Comparison of ENCODE assay signal across 8 mouse cellular contexts in the genomic region with DNA sequence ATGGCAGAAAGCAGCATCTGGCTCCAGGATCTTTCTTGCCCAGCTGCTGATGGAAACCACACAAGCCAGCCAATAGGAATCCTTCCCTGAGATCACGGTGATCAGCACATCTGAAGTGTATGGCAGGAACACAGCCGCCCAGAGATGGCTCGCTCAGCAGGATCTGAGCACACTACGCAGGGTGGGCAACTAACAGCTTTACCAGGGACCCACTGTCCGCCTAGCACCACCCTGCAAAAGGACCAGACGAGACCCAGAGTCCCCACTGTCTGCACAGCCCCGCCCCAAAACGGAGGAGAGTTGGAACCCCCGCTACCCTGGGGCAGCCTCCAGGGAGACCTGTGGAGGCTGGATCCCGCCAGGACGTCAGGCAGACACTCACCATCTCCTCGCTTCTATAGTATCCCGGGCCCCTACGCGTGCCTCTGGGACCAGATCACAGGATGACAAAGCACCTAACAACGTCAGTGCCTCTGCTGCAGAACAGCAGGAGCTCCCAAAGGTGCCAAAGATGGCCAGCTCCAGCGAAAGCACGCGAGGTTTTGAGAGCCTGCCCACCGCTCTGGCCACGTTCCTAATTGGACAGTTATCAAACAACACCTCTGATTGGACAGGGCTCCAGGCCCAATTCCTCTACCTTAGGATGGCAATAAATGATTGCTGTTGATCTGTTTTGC. TPM values are rescaled to one million over a fixed set of nuclear protein-coding genes. Genes with fewer than 3 reads are reported as not detected.
A peak's percentile ranks its signal among the peaks of the same experiment; 100 is the strongest.
DNase-seq lines count a peak whose midpoint lies in the region; ATAC-seq and TF ChIP-seq lines count a peak whose summit lies in the region.

A gene (minus strand): TSS at position 526 of the 677 bp plus-strand sequence.

- DNase-seq in ES-E14 (ENCODE audit: low read depth, low spot score): peak; percentile 73
- DNase-seq in left cerebral cortex, adult 8-10 months (ENCODE audit: low spot score in 2 of 2): peak; percentile 45 to 78
- no peak for DNase-seq in gastrocnemius, postnatal 25 days

- peak within 1 kb of the TSS; percentile 11 for H3K27ac ChIP-seq in ES-E14 (ENCODE audit: insufficient read depth, low read depth, low read length, poor library complexity, severe bottlenecking)
- H3K27ac ChIP-seq in brown adipose tissue, adult 24 weeks (replicated peaks; ENCODE audit: low read depth, low read length): no peak within 1 kb of the TSS
- peak within 1 kb of the TSS; percentile 94 for H3K27ac ChIP-seq in hindbrain, embryonic 15.5 days (replicated peaks)
- 0 out of 2 replicates have a peak within 1 kb of the TSS, but pooled peaks have one; percentile 4 for H3K27ac ChIP-seq in stomach, embryonic 14.5 days (ENCODE audit: low read length)

- in situ Hi-C loops in ES-E14 (cut with MboI; ENCODE audit: low sequenced_read_pairs in 2 of 2, unreplicated experiment in 2 of 2): no loop called here

- H3K4me1 ChIP-seq in ES-E14 (ENCODE audit: control insufficient read depth in 2 of 2, insufficient read depth in 2 of 2, low read length in 2 of 2, poor library complexity in 1 of 2): 0 out of 4 replicates have a peak, but pooled peaks cover 0 to 2% of the 10 kb centered on the region in 2 experiments
- 0 out of 2 replicates have a peak, but pooled peaks cover 2% of the 10 kb centered on the region for H3K4me1 ChIP-seq in brown adipose tissue, adult 24 weeks (ENCODE audit: control insufficient read depth, insufficient read depth, insufficient read length, low read length)
- peaks cover 27% of the 10 kb centered on the region for H3K4me1 ChIP-seq in hindbrain, embryonic 15.5 days (replicated peaks)
- no peaks in the 10 kb centered on the region for H3K4me1 ChIP-seq in stomach, embryonic 14.5 days (ENCODE audit: control insufficient read depth, insufficient read depth, low read length)

- peak within 1 kb of the TSS; percentile 86 for H3K9ac ChIP-seq in ES-E14 (ENCODE audit: insufficient read depth, low read depth, low read length, poor library complexity, severe bottlenecking)
- peak within 1 kb of the TSS; percentile 67 for H3K9ac ChIP-seq in hindbrain, embryonic 15.5 days
- H3K9ac ChIP-seq in stomach, embryonic 14.5 days (replicated peaks; ENCODE audit: low read depth, low read length): peak within 1 kb of the TSS; percentile 30; the same call in 1 of the 2 replicates

- peak within 1 kb of the TSS; percentile 59 for H3K4me2 ChIP-seq in hindbrain, embryonic 15.5 days
- peak within 1 kb of the TSS; percentile 74 for H3K4me2 ChIP-seq in stomach, embryonic 14.5 days (replicated peaks; ENCODE audit: low read depth, low read length)

- H3K9me3 ChIP-seq in ES-E14 (ENCODE audit: control insufficient read depth, insufficient read depth, low read depth, low read length): no peaks in the 10 kb centered on the region
- no peaks in the 10 kb centered on the region for H3K9me3 ChIP-seq in hindbrain, embryonic 15.5 days
- H3K9me3 ChIP-seq in stomach, embryonic 14.5 days (ENCODE audit: control insufficient read depth, low read depth, low read length): no peaks in the 10 kb centered on the region

- WGBS in hindbrain, embryonic 15.5 days: 3% methylated on average over 21 of the region's 21 CpGs
- WGBS in stomach, embryonic 14.5 days: 1% methylated on average over 21 of the region's 21 CpGs

- peaks cover 4% of the 10 kb centered on the region for H3K36me3 ChIP-seq in ES-E14 (ENCODE audit: control insufficient read depth, insufficient read depth, low read length, poor library complexity, severe bottlenecking)
- peaks cover 9% of the 10 kb centered on the region for H3K36me3 ChIP-seq in hindbrain, embryonic 15.5 days
- H3K36me3 ChIP-seq in stomach, embryonic 14.5 days (ENCODE audit: control insufficient read depth, insufficient read depth, low read length): no peaks in the 10 kb centered on the region

- H3K4me3 ChIP-seq in ES-E14 (ENCODE audit: insufficient read depth in 1 of 2, low read depth in 1 of 2, low read length in 2 of 2, poor library complexity in 1 of 2, severe bottlenecking in 1 of 2): peak within 1 kb of the TSS; percentile 88 to 91
- peak within 1 kb of the TSS; percentile 31 for H3K4me3 ChIP-seq in brown adipose tissue, adult 24 weeks (ENCODE audit: insufficient read depth, low read depth, low read length)
- peak within 1 kb of the TSS; percentile 67 for H3K4me3 ChIP-seq in hindbrain, embryonic 15.5 days
- peak within 1 kb of the TSS; percentile 37 for H3K4me3 ChIP-seq in stomach, embryonic 14.5 days (ENCODE audit: low read depth, low read length)

- ATAC-seq in erythroid progenitor cell, adult 5-6 weeks (replicated peaks; ENCODE audit: low FRiP score, poor library complexity, severe bottlenecking): peak; percentile 57; the same call in 1 of the 2 replicates
- peak; percentile 93 for ATAC-seq in hindbrain, embryonic 15.5 days (ENCODE audit: low FRiP score, low read depth)
- ATAC-seq in megakaryocyte progenitor cell, adult 5-6 weeks (replicated peaks; ENCODE audit: poor library complexity): peak; percentile 95
- ATAC-seq in stomach, embryonic 14.5 days (ENCODE audit: insufficient number of reproducible peaks, insufficient read depth, low FRiP score, low read depth): peak; percentile 63; the same call in 1 of the 2 replicates

- 0 out of 2 replicates have a peak, but pooled peaks cover 3% of the 10 kb centered on the region for H3K27me3 ChIP-seq in hindbrain, embryonic 15.5 days
- no peaks in the 10 kb centered on the region for H3K27me3 ChIP-seq in stomach, embryonic 14.5 days (ENCODE audit: control insufficient read depth, insufficient read depth, low read length)

TF ChIP-seq in ES-E14, 5 proteins besides CTCF, POLR2A, EP300 and RAD21:
- TF ChIP-seq ZNF384 (IDR thresholded peaks at IDR 0.05; ENCODE audit: low read depth, low read length): no peak
- no peak for TF ChIP-seq MAFK (IDR thresholded peaks at IDR 0.05; ENCODE audit: insufficient read depth, low read depth, low read length)
- TF ChIP-seq ZC3H11A (IDR thresholded peaks at IDR 0.05; ENCODE audit: borderline replicate concordance, low read depth, low read length): no peak
- peak; percentile 82 for TF ChIP-seq CHD2 (IDR thresholded peaks at IDR 0.05; ENCODE audit: low read depth, low read length)
- 0 out of 2 replicates have a peak, but pooled peaks have one; percentile 37 for TF ChIP-seq HCFC1 (IDR thresholded peaks at IDR 0.05; ENCODE audit: borderline replicate concordance, insufficient read depth, low read length)

RNA-seq across cellular contexts. Expression of the gene that starts here (rescaled TPM):
- 12.0 and 13.6 TPM in 2 replicates for total RNA-seq in ES-E14 (2012; rRNA removed)
- not detected in 2 replicates for polyA plus RNA-seq in brown adipose tissue, adult 24 weeks (2012; ENCODE audit: insufficient read depth, insufficient read length, missing spikeins)
- 0.36 TPM in 1 of 2 replicates, not detected in the other for total RNA-seq in erythroid progenitor cell, adult 5-6 weeks (2015; ENCODE audit: low replicate concordance)
- total RNA-seq in erythroid progenitor cell, adult 5-6 weeks (2017; ENCODE audit: low replicate concordance): not detected in 2 replicates
- 27.1 and 28.3 TPM in 2 replicates for polyA plus RNA-seq in hindbrain, embryonic 15.5 days (2015; fragmentation: Nextera tagmentation; extraction: Ambion mirVana)
- 10 to 100 TPM; 29.5 to 33.1 (median 29.7) TPM for total RNA-seq in left cerebral cortex, adult 8-10 months (2022)
- total RNA-seq in megakaryocyte progenitor cell, adult 5-6 weeks (2015): 0.66 and 1.2 TPM in 2 replicates
- 1.4 and 1.5 TPM in 2 replicates for total RNA-seq in megakaryocyte progenitor cell, adult 5-6 weeks (2017)
- 2.7 and 3.0 TPM in 2 replicates for polyA plus RNA-seq in stomach, embryonic 14.5 days (2014; fragmentation: Nextera tagmentation; extraction: Ambion mirVana)
- total RNA-seq in gastrocnemius, postnatal 25 days (2021): not detected

Comparison
In these comparisons a context has a peak if more than half of its experiments do, and no peak if none do; other contexts are left out.
1. Peak in ATAC-seq in erythroid progenitor cell, adult 5-6 weeks; RNA of the gene not detected or under 1 TPM.
2. H3K4me3 ChIP-seq: peak in every context shown above with its lines; median percentile 90 in ES-E14; 67 in hindbrain, embryonic 15.5 days; 37 in stomach, embryonic 14.5 days; 31 in brown adipose tissue, adult 24 weeks.
3. H3K9ac ChIP-seq: peak in every context shown above with its lines; median percentile 86 in ES-E14; 67 in hindbrain, embryonic 15.5 days; 30 in stomach, embryonic 14.5 days.